Mouse (Mus musculus) kidney, postnatal 25 days (tissue): ENCODE measurements at regions not wholly inside any gene's neighbourhood (a gene's known extent, or its start where the extent isn't known, plus 50 kb on each side); places are given as distances from the start of the nearest gene placed in this dataset.
A peak's percentile ranks its signal among the peaks of the same experiment; 100 is the strongest.
"Not testable (repeated sequence)": the region's sequence is repeated elsewhere in the genome, so short reads cannot be mapped to it uniquely, and the experiment has no call there.

Experiments used
- DNase-seq, 2 experiments: peaks; one replicate each; pipeline ENCODE4 v3.0.0; 2021; ENCODE audit warnings: mixed read lengths in 2 of 2

- no peak for DNase-seq
These were observed 171.9 kb downstream of the Epm2a start for GRCm38 (mm10) chr10:11515144-11515543.

DNA sequence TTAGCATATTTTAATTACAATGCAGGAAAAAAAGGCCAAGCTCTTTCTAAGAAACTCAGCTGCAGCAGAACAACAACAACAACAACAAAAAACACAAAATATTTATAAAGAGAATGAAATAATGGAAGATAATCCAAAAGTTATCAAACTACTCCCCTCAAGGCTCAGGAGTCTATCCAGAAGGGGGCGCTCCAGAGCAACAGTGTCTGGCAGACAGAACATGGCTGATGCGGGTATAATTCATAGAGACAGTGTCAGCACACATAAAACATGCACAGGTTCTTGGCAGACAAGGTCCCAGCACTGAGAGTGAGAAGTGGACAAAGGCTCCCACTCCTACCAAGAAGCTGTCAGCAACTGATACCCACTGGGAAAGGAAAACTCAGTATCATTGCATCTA, 173.9 kb downstream of the Epm2a start:
- peak in 1 of 2 experiments; percentile 8 for DNase-seq

GRCm38 (mm10) chr10:11531343-11531742, 188.1 kb downstream of the Epm2a start:
- no peak for DNase-seq

DNA sequence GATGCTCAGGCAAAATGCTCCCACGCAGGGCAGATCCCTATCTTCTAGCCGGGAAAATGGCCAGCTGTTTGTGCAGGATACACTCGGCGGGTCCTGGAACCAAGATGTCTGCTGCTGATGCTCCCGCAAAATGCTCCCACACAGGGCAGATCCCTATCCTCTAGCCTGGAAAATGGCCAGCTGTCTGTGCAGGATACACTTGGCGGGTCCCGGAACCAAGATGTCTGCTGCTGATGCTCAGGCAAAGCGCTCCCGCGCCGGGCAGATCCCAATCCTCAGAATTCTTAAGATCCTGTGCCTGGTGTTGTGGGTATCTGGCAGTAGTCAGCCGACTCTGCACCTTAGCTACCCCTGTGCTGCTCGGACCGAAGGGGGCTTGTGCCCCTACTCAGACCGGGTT, 212.2 kb downstream of the Epm2a start:
- not testable (repeated sequence) for DNase-seq

DNA sequence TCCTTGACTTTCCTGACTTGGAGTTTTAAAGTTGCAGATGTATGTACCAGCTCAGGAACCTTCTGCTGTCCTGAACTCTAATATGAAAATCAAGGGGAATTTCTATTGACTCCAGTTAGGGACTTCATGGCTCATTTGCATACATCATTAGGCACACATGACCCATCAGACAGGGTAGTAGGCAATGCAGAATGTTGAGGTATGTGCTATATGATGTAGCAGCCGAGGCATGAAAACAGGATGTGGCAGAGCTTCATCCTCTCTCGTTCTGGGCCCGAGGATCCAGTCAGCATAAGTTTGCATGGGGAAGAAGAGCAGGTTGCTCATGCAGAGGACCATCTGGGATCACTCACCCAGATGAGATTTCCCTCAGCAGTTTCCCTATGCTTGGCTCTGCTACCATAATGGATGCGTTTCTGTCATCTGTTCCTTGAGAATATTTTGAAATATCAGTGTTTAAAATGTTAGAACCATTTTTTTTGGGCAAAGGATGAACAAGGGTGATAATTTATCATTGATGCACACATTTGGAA, 227.4 kb downstream of the Epm2a start:
- no peak for DNase-seq

DNA sequence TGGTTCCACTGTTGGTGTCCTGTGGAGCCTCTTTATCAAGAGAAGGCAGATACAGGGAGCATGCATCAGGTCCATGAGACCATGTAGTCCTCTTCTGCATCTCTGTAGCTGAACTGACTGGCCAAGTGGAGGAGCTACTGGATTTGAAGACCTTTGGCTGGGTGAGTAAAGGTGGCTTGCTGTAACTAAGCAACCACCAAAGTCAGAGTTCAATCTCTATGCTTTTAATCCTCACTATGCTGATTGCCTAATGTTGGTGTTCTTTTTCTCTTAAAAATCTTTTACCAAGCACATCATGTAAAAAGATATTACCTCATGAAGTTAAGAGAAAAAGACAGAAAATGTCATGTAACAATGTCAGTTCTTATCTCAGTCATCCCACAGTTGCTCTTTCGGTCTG, 265.2 kb downstream of the Epm2a start:
- DNase-seq: no peak

GRCm38 (mm10) chr10:11609092-11609491, 265.9 kb downstream of the Epm2a start:
- DNase-seq: not testable (repeated sequence)

DNA sequence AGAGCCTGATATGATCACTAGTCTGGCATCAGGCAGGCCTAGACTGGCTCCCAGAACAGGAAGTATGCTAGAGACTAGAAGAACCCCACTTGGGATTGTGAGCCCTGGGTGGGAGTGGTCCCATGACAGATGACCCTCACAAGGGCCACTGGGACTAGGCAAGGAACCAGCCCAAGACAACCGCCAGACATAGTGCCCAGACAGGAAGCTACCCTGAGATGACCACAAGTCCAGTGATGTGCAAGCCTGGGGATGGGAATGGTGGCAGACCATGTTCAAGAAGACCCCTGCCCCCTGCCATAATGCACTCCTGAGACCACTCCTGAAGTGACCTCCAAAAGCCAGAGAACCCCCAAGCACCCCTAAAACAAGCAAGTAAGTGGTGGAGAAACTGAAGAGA, 304.9 kb downstream of the Epm2a start:
- DNase-seq: no peak

GRCm38 (mm10) chr10:11660056-11660770, 317.0 kb downstream of the Epm2a start:
- no peak for DNase-seq

GRCm38 (mm10) chr10:11661660-11662250, 318.6 kb downstream of the Epm2a start:
- DNase-seq: peak; percentile 1 to 32

- DNase-seq: no peak
These were observed 366.5 kb downstream of the Epm2a start for GRCm38 (mm10) chr10:11709742-11710141.

- no peak for DNase-seq
These were observed 381.6 kb downstream of the Epm2a start for GRCm38 (mm10) chr10:11724775-11725174.

DNA sequence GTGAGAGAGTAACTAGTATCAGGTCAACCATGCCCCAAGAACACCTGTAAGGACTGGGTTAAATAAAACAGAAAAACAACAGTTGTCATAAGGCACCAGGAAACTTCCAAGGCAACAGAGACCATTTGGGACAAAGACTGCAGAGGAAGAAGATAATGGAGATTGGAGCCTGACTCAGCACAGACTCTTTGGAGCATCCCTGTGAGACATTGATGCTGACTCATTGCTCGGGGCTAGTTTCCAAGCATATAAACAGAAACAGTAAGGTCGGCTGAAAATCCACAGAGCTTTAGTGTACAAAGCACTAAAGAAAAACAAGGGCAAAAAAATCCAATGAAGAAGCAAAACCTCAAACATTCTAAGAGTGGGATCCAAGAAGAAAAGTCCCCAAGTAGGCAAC, 386.3 kb downstream of the Epm2a start:
- DNase-seq: no peak

DNA sequence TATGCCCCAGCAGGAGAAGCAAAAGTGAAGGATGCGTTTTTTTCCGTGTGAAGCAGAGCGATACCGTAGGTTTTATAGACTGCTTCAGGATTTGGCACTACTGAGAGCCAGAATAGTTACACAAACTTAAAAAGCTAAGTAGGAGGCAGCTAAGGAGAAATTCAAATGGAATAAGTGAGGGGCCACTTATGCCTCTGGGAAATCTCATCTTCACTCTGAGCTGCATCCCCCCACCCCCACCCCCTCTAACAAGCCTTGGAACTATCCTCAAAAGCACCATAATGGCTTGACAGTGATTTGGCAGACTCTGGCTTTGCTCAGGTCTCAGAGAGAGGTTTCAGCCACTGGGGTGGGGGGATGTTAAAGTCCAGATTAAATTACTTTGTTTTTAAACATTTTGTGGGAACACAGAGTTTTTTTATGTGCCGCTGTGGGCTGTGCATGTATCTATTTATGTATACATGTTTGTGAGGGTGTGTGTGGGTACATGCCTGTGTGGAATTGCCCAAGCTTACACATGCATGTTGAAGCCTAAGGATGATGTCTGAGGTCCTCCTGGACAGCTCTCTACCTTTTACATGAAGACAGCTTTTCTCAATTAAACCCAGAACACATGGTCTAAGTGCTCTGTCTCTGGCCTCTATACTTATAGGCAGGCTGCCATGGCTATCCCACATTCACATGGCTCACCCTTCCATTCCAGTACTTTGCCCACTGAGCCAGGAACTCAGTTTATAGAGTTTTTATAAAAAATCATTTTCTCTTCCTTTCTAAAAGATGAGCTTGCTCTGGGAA, 396.6 kb downstream of the Epm2a start:
- DNase-seq: no peak

- DNase-seq: no peak
These were observed 402.4 kb downstream of the Epm2a start for GRCm38 (mm10) chr10:11745587-11745986.

GRCm38 (mm10) chr10:11746959-11747358, 403.8 kb downstream of the Epm2a start:
- DNase-seq: no peak

DNA sequence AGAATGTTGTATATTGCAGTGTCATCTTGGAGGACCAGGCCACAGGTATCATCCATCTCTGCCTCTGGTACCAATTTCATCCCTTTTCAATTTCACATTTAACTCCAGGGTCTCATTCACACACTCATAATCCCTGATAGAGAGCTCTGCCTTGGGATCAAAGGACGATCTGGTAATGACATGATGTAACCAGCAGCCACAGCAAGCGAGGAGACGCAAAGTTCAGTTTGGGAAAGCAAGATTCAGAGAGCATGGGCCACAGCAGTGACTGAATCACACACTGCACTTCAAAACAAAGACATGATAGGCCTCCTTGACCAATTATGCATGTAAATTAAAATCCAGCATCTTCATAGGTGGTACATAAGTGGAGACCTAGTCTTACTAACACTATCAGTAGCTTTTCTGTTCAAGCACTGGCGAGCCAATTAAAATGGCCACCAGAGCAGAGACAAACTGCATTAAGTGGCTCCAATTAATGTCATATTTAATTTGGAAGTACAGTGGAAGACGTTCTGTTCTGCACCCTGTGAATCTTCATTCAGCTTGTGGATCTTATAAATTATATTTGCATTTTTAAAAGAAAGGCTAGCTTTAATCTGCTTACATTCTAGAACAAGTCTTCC, 412.0 kb downstream of the Epm2a start:
- no peak for DNase-seq

GRCm38 (mm10) chr10:11777894-11778293, 434.7 kb downstream of the Epm2a start:
- no peak for DNase-seq

GRCm38 (mm10) chr10:11780302-11780701, 437.1 kb downstream of the Epm2a start:
- DNase-seq: no peak

DNA sequence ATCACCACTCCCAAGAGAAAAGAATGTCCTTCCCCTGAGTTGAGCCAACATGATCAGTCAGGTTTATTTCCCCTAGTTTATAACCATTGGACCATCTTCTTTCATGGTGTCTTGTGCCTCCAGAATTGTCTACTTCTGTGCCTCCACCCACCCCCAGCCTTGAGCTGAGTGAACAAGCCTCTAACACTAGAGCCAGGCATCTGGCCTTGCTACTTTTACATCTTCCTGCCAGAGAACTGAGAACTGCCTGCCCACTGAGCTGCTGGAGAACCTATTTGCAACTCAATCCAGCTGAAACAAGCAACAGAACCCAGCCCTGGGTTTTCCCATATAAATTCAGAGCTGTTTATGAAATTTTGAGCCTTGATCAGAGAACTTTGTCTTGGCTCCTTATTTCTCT, 444.0 kb downstream of the Epm2a start:
- no peak for DNase-seq

- no peak for DNase-seq
These were observed 456.3 kb downstream of the Epm2a start for GRCm38 (mm10) chr10:11799510-11799909.

DNA sequence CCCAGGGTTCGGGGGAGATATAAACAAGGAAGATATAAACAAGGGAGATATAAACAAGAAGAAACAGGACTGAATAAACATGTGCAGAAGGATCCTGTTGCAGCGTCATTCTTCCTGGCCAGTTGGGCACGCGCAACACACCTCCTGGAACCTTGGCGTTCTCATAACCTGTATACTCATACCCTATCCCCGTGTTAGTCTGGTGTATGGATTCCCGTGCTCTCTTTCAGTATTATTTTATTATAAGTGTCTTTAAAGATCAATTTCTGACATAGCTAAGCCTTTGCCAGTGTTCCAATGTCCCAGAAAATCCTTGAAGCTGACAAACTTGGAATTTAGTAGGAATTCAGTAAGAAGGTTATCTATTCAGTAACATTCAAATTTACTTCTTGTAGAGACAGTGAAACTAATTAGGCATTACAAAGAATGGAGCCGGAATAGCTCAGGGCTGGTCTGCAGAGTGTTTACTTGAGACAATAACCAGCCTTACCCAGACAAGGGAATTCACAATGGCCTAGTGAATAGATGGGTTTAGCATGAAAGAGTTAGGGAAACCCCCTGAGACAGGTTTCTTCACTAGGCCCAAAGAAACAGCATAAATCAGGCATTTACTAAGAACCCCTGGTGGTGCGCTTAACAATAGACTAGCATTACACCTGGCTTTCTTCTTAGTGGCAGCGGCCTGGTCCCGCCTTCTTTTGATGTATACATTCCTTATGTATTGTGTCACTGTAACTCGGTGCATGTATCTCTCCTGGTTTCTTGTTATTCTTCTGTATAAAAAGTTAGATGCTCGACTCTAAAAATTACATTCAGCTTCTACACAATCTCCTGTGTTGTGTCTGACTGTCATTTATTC, 458.4 kb downstream of the Epm2a start:
- DNase-seq: not testable (repeated sequence)
